Mouse (Mus musculus) v-Abl transformed pro-B cells (cell line): ENCODE results near the gene Gm17268.

Experiments used
- in situ Hi-C, 2 experiments: fragments of 400-800 bp; cut with MboI; formaldehyde crosslinking; loops; one replicate each; pipeline ENCODE4 v1.15.1; 2025; ENCODE audit not compliant: unreplicated experiment in 2 of 2

Gene Gm17268

DNA sequence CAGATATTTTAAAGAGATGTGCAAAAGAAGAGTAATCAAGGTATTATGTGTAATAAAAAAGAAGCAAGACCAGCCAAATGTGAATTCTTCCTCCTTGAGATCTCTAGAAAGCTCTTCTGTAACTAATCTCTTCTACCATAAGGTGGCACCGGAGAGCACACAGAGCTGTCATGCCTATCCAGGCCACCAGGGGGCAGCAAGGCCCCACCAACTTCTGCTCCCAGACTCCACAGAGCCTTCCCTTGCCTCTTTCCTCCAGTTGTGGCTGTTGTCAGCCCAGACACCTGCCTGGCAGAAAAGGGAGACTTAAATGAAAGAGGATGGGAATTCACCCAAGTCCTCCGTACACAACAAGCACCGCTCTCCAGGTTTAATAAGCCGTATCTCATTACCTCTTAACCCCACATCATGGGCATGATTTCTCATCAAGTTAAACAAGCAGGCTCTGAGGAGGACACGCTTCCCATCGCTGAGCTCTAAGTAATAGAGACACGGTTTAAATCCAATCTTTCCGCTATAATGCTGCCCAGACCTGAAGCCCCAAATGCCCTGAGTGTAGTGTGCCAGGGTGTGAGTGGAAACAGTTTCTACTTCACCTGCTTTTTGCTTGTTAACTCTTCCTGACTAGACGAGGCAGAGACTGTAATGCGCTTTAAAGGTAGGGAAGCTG is 42.1 kb downstream of the Gm17268 start:
- in situ Hi-C loops = loop anchor here (5.0 to 25.0 kb wide), 3 partner anchors 616 to 896 kb away; partner anchors contain the start of genes Fndc8 (in 1 of the 2) and Rad51d (in 1 of the 2)

DNA sequence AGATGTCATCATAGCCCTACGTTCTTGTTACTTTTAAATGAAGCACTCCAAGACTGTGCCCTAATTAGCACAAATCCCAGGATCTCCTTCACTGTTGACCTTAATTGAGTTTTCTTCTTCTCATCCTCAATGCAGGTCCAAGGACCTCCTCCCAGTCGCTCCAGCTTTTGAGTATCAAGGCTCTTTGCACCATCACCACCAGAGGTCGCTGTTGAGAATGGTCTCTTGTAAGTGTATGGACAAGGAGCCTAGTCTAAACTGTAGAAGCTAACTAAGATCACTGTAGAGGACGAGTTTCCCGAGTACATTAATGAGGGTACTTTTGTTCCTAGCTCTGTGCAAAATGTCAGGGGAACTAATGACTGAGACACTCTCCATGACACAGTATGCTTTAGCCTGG is 55.2 kb downstream of the Gm17268 start:
- in situ Hi-C loops = loop anchor here (5.0 to 25.0 kb wide), 4 partner anchors 194 to 912 kb away; partner anchors contain the start of genes Fndc8 (in 1 of the 2) and Rad51d (in 1 of the 2)

DNA sequence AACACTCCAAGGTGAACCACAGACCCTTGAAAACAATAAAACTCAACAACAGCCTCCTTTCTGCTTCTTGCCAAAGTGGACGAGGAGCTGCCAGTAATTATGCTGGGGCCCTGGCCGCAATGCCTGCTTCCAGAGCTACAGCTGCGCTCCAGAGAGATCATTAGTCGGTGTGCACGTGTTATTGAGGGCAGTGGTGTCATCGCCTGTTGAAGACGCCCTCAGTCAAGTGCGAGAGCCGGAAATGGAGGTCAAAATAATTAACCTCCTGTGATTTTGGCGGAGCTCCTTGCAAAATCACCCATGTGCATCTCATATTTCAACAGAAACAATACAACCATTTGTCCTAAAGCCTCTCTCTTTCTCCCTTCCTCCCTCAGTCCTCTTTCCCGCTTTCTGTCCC is 56.2 kb downstream of the Gm17268 start:
- in situ Hi-C loops = loop anchor here (5.0 to 25.0 kb wide), 4 partner anchors 195 to 913 kb away; partner anchors contain the start of genes Fndc8 (in 1 of the 2) and Rad51d (in 1 of the 2)
